Mouse (Mus musculus) right cerebral cortex, adult 2 months (tissue): ENCODE measurements around the gene D130043K22Rik.

Experiments
- DNase-seq, 2 experiments: peaks; one replicate each; pipeline ENCODE4 v3.0.0; 2021 to 2022; ENCODE audit warnings: low spot score in 2 of 2

Gene D130043K22Rik

DNA sequence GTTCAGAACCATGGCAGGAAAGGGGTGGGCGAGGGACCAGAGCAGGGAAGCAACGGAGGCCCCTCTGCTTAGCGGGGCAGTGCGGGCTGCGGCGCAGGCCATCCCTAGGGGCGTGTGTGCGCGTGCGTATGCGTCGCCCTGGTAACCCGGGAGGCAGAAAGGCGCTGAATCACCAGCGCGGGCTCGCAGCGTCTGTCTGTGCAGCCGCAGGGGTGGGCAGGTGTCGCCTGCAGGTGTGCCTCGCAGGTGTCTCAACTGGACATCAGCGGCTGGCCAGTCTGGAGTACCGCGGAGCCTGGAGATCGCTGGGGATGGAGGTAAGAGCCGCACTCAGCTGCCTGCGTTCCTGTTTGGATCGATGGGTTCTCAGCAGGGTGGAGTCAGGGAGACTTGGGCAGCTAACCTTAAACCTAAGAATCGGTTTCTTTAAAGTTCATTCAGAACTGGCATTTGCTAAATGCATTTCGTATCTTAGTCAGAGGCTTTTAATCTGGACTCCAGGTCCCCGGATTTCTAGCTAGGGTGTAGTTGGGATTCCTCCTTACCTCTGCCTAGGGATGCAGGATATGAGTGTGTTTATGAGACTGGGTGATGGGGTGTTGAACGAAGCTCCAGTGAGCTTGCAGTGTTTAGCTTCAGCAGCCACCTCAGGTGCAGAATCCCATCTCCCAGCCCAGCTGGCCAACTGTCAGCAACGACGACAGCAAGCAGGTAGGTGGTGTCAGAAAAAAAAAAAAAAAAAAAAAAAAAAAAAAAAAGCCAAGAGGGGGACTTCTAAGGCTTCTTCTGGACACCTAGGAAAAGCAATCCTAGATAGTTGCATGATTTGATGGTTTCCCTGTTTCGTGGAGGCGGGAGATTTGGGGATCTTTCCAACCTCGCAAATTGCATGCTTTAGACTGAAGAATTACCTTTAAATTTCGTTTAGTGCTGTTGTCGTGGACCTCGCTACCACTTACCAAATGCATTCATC, at the start of gene D130043K22Rik:
Gene D130043K22Rik (plus strand): TSS at position 153 of the 973 bp plus-strand sequence.
- DNase-seq: peak; percentile 75 to 84

DNA sequence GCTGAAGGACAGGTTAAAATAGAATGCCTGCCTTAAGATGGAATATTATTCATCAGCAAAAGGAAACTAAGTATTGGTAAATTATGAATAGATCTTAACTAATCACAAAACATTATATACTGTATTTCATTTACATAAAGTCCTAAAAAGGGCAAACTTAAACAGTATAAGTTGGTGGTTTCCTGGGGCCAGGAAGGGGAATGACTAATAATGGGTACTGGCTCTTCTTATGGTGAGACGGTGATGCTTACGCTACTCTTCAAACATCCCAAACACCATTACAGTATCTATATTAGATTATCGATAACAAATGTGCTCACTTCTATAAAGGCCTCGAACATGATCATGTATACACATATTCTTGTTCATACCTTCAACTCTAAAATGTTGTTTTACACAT, 46.2 kb upstream of the D130043K22Rik start:
- no peak for DNase-seq

DNA sequence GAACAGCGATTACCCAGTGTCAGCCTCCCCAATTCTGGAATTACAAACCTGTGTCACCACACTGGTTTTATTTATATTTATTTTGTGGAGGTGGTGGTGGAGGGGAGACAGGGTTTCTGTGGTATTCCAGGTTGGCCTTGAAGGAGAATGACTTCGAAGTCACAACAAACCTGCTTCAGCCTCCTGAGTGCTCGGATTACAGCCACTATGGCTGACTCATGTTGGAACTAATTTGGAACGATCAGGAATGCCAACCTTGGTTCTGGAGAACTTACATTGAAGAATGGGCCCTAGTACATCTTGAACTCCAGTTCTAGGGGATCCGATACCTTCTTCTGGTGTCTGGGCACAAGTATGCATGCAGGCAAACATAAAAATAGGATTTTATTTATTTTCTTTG, 45.6 kb upstream of the D130043K22Rik start:
- DNase-seq: no peak

DNA sequence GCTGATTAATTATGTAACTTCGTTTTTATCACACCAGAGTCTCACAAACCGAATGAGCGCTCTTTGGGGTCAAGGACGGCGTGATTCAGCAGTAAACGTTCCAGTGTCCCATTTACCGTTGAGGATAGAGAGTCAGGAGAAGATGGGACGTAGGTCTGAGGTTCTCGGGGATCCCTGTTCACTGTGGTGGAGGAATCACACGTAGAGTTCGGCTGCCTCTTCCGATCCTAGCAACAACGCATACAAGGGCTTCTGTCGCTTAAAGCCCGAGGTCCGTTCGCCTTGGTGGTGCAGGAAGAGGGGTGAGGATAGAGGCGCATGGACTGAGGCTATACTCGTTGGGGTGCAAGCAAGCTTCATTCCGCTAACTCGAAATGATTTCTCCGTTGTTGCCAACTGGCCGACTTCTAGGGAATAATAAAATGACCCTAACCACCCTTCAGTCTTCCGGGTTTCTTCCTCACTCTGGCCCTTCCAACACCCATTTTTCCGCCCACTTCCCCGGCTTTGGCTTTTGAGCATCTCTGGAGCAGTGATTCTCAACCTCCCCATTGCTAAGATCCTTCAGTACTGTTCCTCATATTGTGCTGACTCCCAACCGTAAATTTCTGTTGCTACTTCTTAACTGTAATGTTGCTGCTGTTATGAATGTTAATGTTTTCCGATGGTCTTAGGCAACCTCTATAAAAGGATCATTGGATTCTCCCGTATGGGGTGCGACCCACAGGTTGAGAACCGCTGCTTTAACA, 44.8 kb upstream of the D130043K22Rik start:
- DNase-seq: peak; percentile 47 to 63

DNA sequence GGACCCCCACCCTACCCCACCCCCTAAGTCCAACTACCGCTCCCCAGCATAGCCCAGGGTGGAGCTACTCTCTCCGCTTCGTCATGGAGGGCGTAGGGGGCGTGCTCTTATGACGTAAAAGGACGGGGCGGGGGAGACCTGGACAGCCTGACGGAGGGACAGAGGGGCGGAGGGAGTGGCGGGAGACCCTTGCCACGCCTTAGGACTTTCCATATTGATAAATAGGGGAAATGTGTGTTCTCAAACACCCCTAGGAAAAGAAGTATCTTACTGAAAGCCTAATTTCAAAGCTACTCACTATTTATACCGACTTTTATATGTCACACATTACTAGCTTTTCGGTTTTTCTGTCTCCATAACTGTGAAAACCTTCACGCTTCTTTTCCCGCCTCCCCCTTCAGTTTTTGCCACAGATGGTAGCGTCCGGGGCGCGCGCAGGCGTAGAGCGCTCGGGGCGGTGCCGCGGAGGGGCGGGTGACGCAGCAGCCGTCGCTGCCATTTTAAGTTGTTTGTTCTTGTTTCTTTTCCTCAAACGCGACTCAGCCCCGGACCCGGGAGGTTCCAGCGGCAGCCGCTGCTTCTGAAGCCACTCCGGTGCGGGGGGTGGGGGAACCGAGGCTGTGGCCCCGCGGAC, 44.1 kb upstream of the D130043K22Rik start:
- DNase-seq: peak; percentile 96 to 97

DNA sequence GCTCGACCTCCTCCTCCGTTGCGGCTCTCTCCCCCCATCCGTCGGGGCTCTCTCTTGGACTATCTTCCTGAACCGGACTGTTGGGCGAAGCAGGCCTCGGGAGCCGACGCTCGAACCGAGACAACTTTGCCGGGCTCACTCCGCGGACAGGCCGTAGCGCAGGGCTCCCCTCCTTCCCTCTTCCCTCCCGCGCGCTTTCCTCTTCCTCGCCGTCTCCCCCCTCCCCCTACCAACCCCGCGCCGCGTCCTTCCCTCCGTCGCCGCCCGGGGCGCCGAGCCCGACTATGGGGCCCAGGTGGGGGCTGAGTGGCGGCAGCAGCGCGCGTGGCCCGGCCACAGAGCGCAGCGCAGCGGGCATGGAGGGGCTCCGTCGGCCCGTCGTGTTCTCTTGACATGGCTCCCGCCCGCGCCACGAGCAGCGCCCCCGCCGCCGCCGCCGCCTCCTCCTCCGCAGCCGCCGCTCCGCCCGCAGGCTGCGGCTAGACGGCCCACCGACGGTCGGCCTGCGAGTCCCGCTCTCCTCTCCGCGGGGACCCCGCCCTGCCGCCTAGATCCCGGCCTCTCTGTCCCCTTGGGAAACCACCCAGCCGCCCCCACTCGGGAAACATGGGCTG, 43.5 kb upstream of the D130043K22Rik start, which contains the start of gene BC005537:
Gene BC005537 (plus strand): TSS at position 350 of the 614 bp plus-strand sequence.
- peak in 1 of 2 experiments; percentile 12 for DNase-seq

DNA sequence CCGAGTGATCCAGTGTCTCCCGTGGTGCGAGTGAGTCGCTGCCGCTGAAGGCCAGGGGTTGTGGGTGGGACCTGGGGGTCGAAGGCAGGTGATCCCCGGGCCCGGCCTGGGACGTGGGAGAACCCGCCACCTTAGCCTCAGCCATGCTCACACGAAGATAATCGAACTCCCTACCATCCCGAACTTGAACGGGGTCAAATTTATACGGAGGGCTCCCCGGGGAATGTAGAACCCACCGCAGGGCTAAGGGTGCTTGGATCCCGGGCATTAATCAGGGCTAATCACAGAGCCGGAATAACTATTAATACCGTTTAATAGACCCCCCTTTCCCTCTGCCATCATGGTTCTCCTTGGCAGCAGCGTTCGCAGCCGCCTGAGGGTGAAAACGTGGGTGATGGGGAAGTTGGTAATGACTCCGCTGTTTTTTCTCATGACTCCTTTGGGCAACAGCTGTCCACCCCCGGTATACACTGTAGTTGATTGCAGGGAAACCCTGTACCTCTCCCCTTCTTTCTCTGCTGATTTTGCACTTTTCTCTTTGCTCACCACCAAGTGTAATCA, 42.7 kb upstream of the D130043K22Rik start:
- DNase-seq: peak; percentile 27 to 37

DNA sequence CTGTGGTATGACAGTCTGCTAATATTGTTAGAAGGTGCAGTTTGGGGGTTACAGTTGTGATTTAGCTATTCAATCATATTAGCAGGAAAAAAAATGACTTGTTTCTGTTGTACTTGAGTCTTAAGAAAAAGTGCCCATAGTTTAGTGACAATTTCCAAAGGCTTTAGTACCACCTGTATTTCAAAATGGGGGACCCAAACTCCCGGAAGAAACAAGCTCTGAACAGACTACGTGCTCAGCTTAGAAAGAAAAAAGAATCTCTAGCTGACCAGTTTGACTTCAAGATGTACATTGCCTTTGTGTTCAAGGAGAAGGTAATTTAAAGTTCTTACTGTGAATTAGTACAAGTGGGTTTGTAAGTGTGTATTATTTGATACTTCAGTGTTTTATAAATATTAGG, 41.7 kb upstream of the D130043K22Rik start:
- no peak for DNase-seq

DNA sequence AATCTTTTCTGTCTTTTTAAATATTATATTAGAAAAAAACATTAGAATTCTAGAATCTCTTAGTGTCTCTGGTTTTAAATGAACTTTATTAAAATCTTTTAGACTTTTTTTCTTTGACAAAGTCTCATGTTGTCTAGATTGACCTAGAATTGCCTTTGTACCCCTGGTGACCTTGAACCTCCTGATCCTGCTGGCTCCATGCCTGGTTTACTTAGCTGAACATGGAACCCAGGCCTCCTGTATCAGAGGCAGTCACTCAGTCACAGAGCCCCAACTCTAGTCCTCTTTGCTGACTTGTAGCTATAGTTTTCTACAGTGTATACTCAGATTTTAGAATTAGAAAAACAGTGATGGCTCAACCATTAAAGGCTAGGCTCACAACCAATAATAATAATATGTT, 38.9 kb upstream of the D130043K22Rik start:
- no peak for DNase-seq

DNA sequence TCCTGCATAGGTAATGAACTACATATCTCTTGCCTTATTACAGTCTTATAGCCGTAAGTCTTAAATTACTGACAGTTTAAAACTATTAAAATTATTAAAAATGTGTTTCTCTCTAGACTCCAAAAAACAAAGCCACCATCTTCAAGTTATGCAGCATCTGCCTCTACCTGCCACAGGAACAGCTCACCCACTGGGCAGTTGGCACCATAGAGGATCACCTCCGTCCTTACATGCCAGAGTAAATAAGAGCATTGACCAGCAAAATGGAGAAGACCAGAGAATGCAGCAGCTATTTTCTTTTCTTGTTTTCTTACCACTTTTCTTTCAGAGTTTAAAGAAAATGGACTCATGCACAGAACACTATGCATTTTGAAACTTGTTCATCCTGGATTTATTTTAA, 32.4 kb upstream of the D130043K22Rik start:
- DNase-seq: no peak

DNA sequence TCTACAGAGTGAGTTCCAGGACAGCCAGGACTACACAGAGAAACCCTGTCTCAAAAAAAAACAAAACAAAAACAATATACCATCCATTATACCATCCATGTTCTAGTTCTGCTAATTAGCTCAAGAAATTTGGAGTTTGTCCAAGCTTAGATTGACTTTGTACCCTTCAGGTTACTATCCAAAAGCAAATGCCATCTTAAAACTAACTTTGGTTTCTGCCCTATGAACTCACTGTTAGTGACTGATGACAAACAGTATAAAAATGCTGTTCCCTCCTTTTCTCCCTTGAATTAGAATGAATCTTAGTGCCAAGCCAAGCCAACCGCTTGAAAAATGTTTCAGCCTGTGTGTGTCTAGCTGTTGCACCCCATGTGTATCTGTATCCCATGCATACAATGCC, 30.3 kb upstream of the D130043K22Rik start:
- DNase-seq: no peak

DNA sequence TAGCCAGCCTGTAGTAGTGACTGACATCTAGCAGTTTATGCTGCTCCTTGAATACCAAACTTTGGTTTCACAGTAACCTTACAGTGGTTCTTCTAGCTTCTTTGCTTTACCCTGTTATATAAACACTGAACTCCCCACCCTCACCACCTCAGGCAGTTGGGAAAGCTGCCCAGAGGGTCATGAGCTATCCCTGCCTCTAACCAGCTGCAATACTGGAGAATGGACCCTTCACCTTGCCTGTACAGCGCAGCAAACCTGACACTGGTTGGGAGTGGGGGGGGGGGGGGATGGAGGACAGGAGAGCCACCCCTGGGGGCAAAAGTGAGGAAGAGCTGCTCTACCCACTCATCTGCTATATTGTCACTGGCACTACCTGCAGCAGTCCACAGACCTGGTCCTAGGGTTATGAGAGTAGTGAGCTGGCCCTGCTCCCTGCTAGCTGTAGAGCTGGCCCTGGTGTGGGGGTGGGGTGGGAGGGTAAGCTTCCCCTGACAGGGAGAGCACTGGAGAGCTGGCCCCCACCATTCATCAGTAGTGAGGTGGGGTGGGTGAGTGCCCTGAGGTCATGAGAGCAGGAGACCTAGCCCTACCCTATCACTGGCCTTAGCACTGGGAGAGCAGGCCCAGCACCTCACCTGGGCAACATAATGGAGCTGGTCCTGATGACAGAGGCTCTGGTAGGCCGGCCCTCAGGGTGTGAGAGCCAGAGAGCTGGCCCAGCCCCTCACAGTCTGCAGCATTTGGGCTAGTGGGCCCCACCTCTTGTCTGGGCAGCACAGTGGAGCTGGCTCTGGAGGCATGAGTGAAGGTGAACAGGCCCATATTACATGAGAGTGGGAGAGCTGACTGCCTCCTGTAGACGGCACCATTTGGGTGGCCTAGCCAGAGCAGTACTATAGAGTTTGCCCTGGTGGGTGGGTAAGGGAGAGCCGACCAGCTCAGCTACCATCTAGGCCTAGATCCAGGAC, 28.5 kb upstream of the D130043K22Rik start:
- no peak for DNase-seq

DNA sequence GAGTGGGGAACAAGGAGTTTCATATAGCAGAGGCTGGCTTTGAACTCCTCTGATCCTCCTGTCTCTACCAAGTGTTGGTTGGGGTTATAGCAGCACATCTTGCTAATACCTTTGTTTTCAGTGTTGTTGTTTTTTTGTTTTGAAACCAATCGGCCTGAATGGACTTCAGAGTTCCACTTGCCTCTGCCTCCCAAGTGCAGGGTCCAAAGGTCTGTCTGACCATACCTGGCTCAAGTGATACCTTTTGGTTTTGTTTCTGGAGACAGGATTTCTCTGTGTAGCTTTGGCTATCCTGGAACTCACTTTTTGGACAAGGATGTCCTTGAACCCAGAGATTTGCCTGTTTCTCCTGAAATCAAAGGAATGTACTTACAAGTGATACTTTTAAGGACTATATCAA, 25.0 kb upstream of the D130043K22Rik start:
- DNase-seq: no peak

DNA sequence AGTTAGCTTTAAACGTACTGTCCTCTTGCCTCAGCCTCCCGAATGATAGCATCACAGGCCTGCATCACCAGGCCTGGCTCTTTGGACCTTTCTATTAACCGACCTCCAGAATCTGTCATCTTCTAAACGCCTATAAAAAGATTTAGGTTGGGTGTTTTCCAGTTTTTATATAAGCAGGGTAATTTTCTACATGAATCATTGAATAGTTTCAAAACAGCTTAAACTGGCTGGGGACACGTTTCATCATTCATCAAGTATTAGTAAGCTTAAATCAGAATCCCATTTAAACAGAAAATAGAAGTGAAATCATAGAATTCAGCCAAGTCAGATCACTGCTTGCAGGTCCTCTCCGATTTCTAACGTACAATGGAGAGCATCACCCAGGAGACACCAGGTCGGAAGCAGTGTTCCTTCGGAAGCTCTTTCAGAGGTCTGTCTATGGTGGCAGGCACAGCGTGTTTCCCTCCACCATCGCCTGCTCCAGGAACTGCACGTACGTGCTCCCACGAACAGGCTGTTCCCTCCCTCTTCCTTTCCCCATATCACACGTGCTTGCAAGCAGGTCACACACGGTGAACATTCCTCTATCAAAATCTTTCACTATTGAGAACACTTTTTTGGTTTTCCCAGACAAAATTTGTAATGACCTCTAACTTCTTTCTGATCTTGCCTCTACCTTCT, 22.1 kb upstream of the D130043K22Rik start:
- DNase-seq: no peak

DNA sequence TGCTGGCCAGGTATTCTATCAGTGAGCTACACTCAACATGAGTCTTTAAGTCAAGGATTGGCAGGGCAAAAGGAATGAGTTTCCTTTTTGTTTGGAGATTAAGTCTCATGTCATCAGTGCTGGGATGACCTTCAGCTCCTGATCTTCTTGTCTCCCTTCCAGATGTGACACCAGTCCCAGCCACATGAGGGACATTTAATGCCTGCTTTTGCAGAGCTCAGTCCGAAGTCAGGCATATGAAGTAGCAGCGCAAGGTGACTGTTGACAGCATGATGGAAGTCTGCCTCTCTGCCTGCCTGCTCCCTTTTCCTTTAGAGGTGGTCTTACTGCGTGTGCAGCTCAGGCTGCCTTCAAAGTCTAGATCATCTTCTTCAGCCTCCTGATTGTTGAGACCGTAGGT, 20.3 kb upstream of the D130043K22Rik start:
- no peak for DNase-seq

DNA sequence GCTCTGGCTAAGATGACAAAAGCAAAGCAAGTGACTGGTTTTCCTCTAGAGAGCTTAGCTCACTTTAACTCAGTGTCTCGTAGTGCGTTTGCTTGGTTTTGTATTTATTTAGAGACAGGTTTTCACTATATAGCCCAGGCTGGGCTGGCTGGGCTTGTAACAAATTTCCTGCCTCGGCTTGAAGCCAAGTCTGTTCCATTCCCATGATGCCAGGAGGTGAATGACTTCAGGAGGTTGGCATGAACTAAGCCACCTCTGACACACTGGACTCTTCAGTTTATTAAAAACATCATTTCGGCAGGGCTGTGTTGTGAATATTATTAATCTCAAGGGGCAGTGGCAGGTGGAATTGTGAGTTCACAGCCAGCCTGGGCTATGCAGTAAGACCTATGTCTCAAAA, 19.3 kb upstream of the D130043K22Rik start:
- DNase-seq: no peak

DNA sequence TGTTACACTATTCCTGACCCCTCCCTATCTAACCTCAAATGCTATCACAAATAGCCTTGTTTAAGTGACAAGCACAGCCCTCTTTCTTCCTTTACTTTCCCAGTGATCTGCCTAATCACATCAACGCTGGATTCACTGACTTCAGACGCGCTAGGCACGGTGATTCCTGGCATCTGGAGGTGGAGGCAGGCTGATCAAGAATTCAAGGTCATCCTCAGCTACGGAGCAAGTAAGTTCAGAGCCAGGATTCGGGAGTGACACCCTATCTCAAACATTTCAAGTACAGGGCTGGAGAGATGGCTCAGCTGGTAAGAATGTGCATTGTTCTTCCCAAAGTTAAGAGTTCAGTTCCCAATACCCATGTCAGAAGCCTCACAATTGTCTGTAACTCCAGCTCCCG, 18.8 kb upstream of the D130043K22Rik start:
- DNase-seq: no peak

DNA sequence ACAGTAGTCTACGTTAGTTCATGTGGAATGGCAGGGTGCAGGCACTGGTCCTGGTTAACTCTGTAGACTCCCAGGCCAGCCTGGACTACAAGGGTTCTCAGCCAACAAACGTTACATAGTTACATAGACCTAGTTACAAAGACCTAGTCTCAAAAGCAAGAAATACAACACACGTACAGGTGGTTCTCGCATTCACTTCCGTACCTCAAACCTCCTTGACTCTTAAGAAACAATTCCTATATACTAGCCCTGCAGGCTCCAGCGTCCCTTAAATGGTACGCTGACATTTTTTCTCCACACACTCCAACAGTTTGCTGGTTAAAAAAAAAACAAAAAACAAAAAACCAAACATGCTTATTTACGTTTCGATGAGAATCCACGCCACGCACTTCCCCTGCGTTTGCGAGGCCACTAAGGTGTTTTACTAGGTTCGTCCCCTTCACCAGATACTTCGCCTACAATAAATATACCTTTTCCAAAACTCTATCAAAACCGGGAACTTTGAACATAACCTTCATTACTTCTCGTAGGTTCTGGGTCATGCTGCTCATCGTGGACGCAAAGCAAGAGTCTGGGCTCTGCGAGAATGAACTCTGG, 14.1 kb upstream of the D130043K22Rik start:
- DNase-seq: no peak
